Mouse (Mus musculus) limb, embryonic 14.5 days (tissue): ENCODE measurements around the gene Chrna3. TPM values are rescaled to one million over a fixed set of nuclear protein-coding genes. Genes with fewer than 3 reads are reported as not detected.

Source experiments
- ATAC-seq: fragments of 200-750 bp; cut with Nextera tagmentation; 2 replicates; pipeline ENCODE4 v1.8.0; 2017; ENCODE audit warnings: low read depth, moderate number of reproducible peaks, moderate TSS enrichment; ENCODE audit not compliant: low FRiP score
- DNase-seq: peaks from one replicate; pipeline ENCODE4 v3.0.0-alpha.2; 2015; ENCODE audit warnings: low spot score
- H3K27ac ChIP-seq: fragments of 300-500 bp; sonication (generic); replicated peaks from 2 replicates; pipeline ENCODE4 v1.5.1; 2014; ENCODE audit warnings: low read depth, mild to moderate bottlenecking, low read length, moderate library complexity, mixed read lengths
- H3K27me3 ChIP-seq: fragments of 300-500 bp; sonication (generic); 2 replicates; pipeline ENCODE4 v1.6.1; 2014; ENCODE audit warnings: low read length, mixed read lengths; ENCODE audit not compliant: control insufficient read depth, insufficient read depth
- H3K36me3 ChIP-seq: fragments of 300-500 bp; sonication (generic); 2 replicates; pipeline ENCODE4 v1.6.1; 2014; ENCODE audit warnings: mild to moderate bottlenecking, low read length, moderate library complexity, mixed read lengths; ENCODE audit not compliant: control insufficient read depth, insufficient read depth
- H3K4me1 ChIP-seq: fragments of 300-500 bp; sonication (generic); 2 replicates; pipeline ENCODE4 v1.6.1; 2014; ENCODE audit warnings: antibody characterized with exemption, low read length, mixed read lengths; ENCODE audit not compliant: control insufficient read depth, insufficient read depth
- H3K4me2 ChIP-seq: fragments of 300-500 bp; sonication (generic); replicated peaks from 2 replicates; pipeline ENCODE4 v1.6.1; 2014; ENCODE audit warnings: low read depth, mild to moderate bottlenecking, low read length, moderate library complexity; ENCODE audit not compliant: severe bottlenecking
- H3K4me3 ChIP-seq: fragments of 300-500 bp; sonication (generic); replicated peaks from 2 replicates; pipeline ENCODE4 v1.5.1; 2014; ENCODE audit warnings: low read length
- H3K9ac ChIP-seq: fragments of 300-500 bp; sonication (generic); 2 replicates; pipeline ENCODE4 v1.6.1; 2014; ENCODE audit warnings: mild to moderate bottlenecking, low read depth, low read length, moderate library complexity; ENCODE audit not compliant: severe bottlenecking
- H3K9me3 ChIP-seq: fragments of 300-500 bp; sonication (generic); 2 replicates; pipeline ENCODE4 v1.6.1; 2016; ENCODE audit warnings: low read length; ENCODE audit not compliant: control insufficient read depth
- POLR2A ChIP-seq: fragments of 200-500 bp; IDR thresholded peaks from 2 replicates; pipeline ENCODE4 v1.8.0; 2012; ENCODE audit warnings: inconsistent platforms, mild to moderate bottlenecking, moderate library complexity, borderline replicate concordance; ENCODE audit not compliant: insufficient read depth, insufficient read length; ENCODE audit errors: extremely low read depth
- WGBS: fragments of 180-500 bp; shearing (Covaris S2); extraction: QIAGEN DNeasy Blood & Tissue Kit; methylation state at CpG from one replicate; pipeline ENCODE4 v1.1.7; 2014; 5-methylcytosine and 5-hydroxymethylcytosine counted together
- polyA plus RNA-seq, 2 experiments: library from polyadenylated mRNA; depleted of rRNA in 1 of 2; stranded (reverse) in 1 of 2; unstranded in 1 of 2; fragments of >200 nt; fragmentation: Nextera tagmentation in 1 of 2; extraction: Ambion mirVana in 1 of 2; gene quantifications; 2 replicates each; pipeline versions ENCODE4 v1.2.1 to v1.2.3; 2012 to 2014

Gene Chrna3
- polyA plus RNA-seq, 2 experiments: 0.05 to 0.14 TPM

DNA sequence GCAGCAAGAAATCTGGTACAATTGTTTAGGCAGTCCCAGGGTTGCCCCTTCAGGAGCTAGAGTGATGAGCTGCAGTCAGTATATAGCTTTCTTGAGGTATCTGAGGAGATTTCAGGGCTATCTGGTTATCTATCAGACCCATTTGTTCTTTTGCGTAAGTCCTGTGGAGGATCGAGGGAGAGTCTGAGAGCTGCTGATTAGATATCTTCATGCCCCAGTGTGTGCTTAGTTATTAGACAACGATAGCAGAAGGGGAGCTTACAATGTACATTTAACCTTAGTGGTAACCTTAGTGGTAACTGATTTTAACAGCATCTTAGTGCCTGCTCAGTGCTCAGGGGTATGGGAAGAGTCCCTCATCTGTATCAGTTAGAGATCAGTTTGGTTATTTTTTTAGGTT is 30.7 kb downstream of the Chrna3 start:
- no peak for TF ChIP-seq POLR2A
- H3K9me3 ChIP-seq: no peaks in the 10 kb centered on the region
- no peak overlapping the region for H3K27ac ChIP-seq
- no peak for ATAC-seq
- H3K36me3 ChIP-seq: no peaks in the 10 kb centered on the region
- no peak overlapping the region for H3K4me2 ChIP-seq
- no peak overlapping the region for H3K9ac ChIP-seq
- no peak overlapping the region for H3K4me3 ChIP-seq
- DNase-seq: no peak
- 84% methylated on average over 3 of the region's 3 CpGs for WGBS
- no peaks in the 10 kb centered on the region for H3K4me1 ChIP-seq
- H3K27me3 ChIP-seq: no peaks in the 10 kb centered on the region

DNA sequence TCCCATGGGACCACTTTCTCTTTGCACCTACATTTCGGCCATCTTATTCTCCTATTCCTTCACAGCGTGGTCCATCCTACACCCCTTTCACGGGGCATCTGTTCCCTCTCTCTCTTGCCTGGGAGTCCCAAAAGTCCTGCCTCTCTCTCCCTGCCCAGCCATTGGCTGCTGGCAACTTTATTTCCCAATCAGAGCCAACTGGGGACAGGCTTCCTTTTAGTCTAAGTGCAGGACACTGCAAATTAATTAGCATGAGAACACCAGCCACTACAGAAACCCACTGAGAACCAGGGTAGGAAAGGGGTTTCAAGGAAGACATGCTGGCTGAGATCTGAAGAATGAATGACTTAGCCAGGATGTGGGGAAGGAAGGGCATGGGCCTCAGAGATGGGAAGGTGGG is 32.0 kb downstream of the Chrna3 start:
- Histone ChIP-seq H3K27me3 (no peaks in the 10 kb centered on the region), H3K9me3 (no peaks in the 10 kb centered on the region), H3K4me3 (no peak overlapping the region), H3K27ac (no peak overlapping the region), H3K4me1 (no peaks in the 10 kb centered on the region), H3K36me3 (no peaks in the 10 kb centered on the region), H3K4me2 (no peak overlapping the region), H3K9ac (no peak overlapping the region)
- ATAC-seq: no peak
- TF ChIP-seq POLR2A: no peak
- DNase-seq: no peak
- 49% methylated on average over 3 of the region's 3 CpGs for WGBS

DNA sequence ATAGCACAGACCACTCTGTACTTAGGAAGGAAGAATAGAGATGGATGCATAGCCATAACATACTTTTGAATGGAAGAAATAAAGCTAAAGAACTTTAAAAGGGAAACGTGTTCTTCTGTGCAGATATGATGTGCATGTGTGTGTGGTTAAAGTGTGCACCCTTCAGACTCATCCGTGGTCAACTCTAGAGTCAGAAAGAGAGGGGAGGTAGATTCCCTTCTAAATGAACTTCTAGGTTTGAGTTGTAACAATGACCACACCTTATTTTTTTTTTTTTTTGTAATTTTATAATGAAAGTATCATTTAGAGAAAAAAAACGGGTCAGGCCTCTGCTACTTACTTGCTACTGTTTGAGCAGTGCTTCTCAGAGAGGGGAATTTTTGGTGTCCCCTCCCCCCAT is 36.0 kb downstream of the Chrna3 start:
- WGBS: 72% methylated on average over 3 of the region's 3 CpGs
- Histone ChIP-seq H3K4me1 (no peaks in the 10 kb centered on the region), H3K27ac (no peak overlapping the region), H3K27me3 (no peaks in the 10 kb centered on the region), H3K4me3 (no peak overlapping the region), H3K36me3 (no peaks in the 10 kb centered on the region), H3K4me2 (no peak overlapping the region), H3K9me3 (no peaks in the 10 kb centered on the region), H3K9ac (no peak overlapping the region)
- DNase-seq (no peak), ATAC-seq (no peak)
- no peak for TF ChIP-seq POLR2A

DNA sequence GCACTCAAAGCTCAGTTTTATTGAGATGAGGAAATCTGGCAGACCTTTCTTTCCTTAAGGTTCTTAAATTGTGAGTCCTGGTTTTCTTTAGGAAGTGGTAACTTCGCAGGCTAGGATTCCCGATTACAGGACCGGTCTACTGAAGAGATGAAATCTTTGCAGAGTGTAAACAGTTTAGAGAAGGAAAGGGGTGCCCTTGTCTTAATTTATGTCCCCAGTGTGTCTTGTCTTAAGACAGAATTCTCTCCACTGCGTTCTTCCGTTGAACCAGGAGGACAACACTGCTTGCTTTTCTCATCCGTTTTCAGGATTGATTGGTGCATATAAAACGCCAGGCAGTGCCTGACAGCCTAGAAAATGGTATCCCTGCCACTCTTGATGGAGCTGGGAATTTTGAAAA is 44.0 kb downstream of the Chrna3 start:
- no peak overlapping the region for H3K9ac ChIP-seq
- H3K4me2 ChIP-seq: peak overlapping the region; percentile 93
- 3% methylated on average over 7 of the region's 7 CpGs for WGBS
- peaks cover 29% of the 10 kb centered on the region for H3K27me3 ChIP-seq
- no peaks in the 10 kb centered on the region for H3K9me3 ChIP-seq
- H3K27ac ChIP-seq: no peak overlapping the region
- DNase-seq: peak; percentile 21
- no peak for ATAC-seq
- H3K4me1 ChIP-seq: no peaks in the 10 kb centered on the region; the same call in 1 of the 2 replicates
- peak overlapping the region; percentile 58 for H3K4me3 ChIP-seq
- no peak for TF ChIP-seq POLR2A
- no peaks in the 10 kb centered on the region for H3K36me3 ChIP-seq

DNA sequence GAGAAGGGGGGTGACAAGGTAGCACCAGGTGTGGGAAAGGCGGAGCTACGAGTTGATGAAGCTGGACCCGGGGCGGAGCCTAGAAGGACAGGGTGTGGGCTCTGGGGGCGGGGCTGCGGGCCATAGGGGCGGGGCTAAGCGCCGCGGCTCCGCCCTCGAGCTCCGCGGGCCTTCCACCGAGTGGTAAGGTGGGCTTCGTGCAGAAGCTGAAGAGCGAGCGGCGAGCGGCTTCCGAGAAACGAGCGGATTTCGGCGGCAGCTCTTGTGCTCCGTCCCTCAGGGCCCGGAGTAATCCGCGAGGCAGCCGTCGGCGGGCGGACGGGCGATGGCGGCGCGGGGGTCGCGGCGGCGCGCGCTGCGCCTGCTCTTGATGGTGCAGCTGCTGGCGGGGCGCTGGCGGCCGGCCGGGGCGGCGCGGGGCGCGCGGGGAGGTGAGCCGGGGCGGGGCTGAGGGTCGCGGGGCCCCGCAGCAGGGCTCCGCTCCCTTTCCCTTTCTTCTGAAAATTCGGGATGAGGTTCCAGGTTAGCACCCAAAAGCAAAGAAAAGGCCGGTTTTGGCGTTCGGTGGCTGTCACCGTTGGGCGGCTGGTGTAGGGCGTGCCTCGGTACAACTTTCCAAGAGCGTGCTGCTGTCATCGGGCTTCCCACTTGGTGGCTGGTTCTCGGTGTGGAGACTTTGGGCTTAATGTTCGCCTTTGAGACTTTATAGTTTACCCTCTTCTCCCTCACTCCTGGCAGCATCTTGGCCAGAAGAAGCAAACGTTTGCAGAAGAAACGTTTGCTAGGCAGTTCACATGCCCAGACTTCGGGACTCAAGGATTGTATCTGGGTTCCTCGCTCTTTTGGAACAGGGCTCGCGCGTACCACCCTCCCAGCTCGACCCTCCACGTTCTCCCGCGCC is 44.8 kb downstream of the Chrna3 start:
- under 1% methylated on average over 60 of the region's 85 CpGs for WGBS
- Histone ChIP-seq H3K9me3 (no peaks in the 10 kb centered on the region), H3K4me3 (peak overlapping the region; percentile 58), H3K36me3 (no peaks in the 10 kb centered on the region), H3K4me1 (no peaks in the 10 kb centered on the region; the same call in 1 of the 2 replicates), H3K27ac (no peak overlapping the region), H3K4me2 (peak overlapping the region; percentile 93), H3K9ac (peak overlapping the region; percentile 61), H3K27me3 (peaks cover 29% of the 10 kb centered on the region)
- ATAC-seq: peak; percentile 90
- DNase-seq: peak; percentile 46
- TF ChIP-seq POLR2A: no peak

DNA sequence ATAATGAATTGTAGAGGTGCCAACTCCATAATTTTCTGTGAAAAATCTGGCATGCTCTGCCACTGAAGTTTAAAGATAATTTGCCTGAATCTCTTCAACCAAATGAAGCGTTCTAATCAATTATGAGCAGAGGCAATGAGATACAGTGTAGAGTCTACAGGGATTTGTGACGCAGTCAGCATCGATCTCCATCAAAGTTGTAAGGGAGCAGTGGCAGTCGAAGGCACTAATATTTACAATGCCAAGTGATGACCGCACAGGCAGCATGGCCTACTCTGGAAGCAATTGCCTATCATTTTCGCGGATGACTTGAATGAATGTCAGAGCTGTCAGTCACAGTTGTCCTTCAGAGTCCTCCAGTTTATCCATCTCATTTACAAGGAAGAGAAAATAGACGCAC is 45.7 kb downstream of the Chrna3 start, which contains the start of gene Chrna5:
TSS of gene Chrna5 (plus strand) at position 207 of the 400 bp plus-strand sequence.
- no peak within 1 kb of the TSS for H3K27ac ChIP-seq
- ATAC-seq (no peak), DNase-seq (no peak)
- no peaks in the 10 kb centered on the region for H3K36me3 ChIP-seq
- peak within 1 kb of the TSS; percentile 93 for H3K4me2 ChIP-seq
- TF ChIP-seq POLR2A: no peak
- H3K4me3 ChIP-seq: peak within 1 kb of the TSS; percentile 58
- H3K9me3 ChIP-seq: no peaks in the 10 kb centered on the region
- H3K9ac ChIP-seq: peak within 1 kb of the TSS; percentile 61
- peaks cover 29% of the 10 kb centered on the region for H3K27me3 ChIP-seq
- H3K4me1 ChIP-seq: no peaks in the 10 kb centered on the region; the same call in 1 of the 2 replicates
- WGBS: 72% methylated on average over 8 of the region's 8 CpGs
